Mouse (Mus musculus) spleen, adult 2 months (tissue): ENCODE data around the gene Nrap. TPM values are rescaled to one million over a fixed set of nuclear protein-coding genes. Genes with fewer than 3 reads are reported as not detected.

ENCODE experiments used
- DNase-seq, 2 experiments: peaks; one replicate each; pipeline versions ENCODE4 v3.0.0 to v3.0.0-alpha.2; 2012 to 2021; ENCODE audit warnings: low spot score in 2 of 2, low read depth in 1 of 2
- H3K27ac ChIP-seq: fragments of 200-500 bp; 2 replicates; pipeline ENCODE4 v1.5.1; 2012; ENCODE audit warnings: low read length, inconsistent platforms; ENCODE audit not compliant: insufficient read depth
- H3K27me3 ChIP-seq: fragments of 200-500 bp; 2 replicates; pipeline ENCODE4 v1.6.1; 2012; ENCODE audit warnings: mild to moderate bottlenecking, moderate library complexity, low read length, inconsistent platforms; ENCODE audit not compliant: control insufficient read depth, insufficient read depth
- H3K36me3 ChIP-seq: fragments of 200-500 bp; 2 replicates; pipeline ENCODE4 v1.6.1; 2012; ENCODE audit warnings: mild to moderate bottlenecking, low read length, inconsistent platforms; ENCODE audit not compliant: control insufficient read depth, insufficient read depth
- H3K4me1 ChIP-seq: fragments of 200-500 bp; 2 replicates; pipeline ENCODE4 v1.6.1; 2011; ENCODE audit warnings: inconsistent platforms; ENCODE audit not compliant: control insufficient read depth, insufficient read depth, insufficient read length
- H3K4me3 ChIP-seq: fragments of 200-500 bp; 2 replicates; pipeline ENCODE4 v1.5.1; 2011; ENCODE audit warnings: mild to moderate bottlenecking, inconsistent platforms; ENCODE audit not compliant: insufficient read depth, insufficient read length; ENCODE audit errors: extremely low read depth
- CTCF ChIP-seq: fragments of 200-500 bp; IDR thresholded peaks from 2 replicates; pipeline ENCODE4 v1.5.1; 2011; ENCODE audit warnings: mild to moderate bottlenecking, inconsistent platforms; ENCODE audit not compliant: insufficient read depth, insufficient read length, insufficient replicate concordance; ENCODE audit errors: extremely low read depth
- POLR2A ChIP-seq: fragments of 200-500 bp; IDR thresholded peaks from 2 replicates; pipeline ENCODE4 v1.6.1; 2011; ENCODE audit warnings: low read depth, low read length, inconsistent platforms
- WGBS: fragments of 180-500 bp; shearing (Covaris S2); methylation state at CpG from one replicate; pipeline ENCODE4 v1.1.7; 2018; 5-methylcytosine and 5-hydroxymethylcytosine counted together
- polyA plus RNA-seq: library from polyadenylated mRNA; depleted of rRNA; stranded (reverse); fragments of >200 nt; gene quantifications from 2 replicates; pipeline ENCODE4 v1.2.3, GENCODE M21; 2012

Nrap gene
- polyA plus RNA-seq, 1 experiment: 0.01 TPM

GRCm38 (mm10) chr19:56397663-56398527, 8.1 kb upstream of the Nrap start:
- peaks cover 9% of the 10 kb centered on the region for H3K4me1 ChIP-seq
- no peak for DNase-seq
- 13% methylated on average over 11 of the region's 11 CpGs for WGBS

GRCm38 (mm10) chr19:56396669-56397621, 7.1 kb upstream of the Nrap start, which contains the start of gene Casp7:
Casp7 (plus strand) TSS chr19:56397129.
- no peaks in the 10 kb centered on the region for H3K27me3 ChIP-seq
- TF ChIP-seq CTCF (no peak), POLR2A (peak; percentile 18; the same call in 1 of the 2 replicates)
- peak within 1 kb of the TSS; percentile 71 for H3K27ac ChIP-seq
- peaks cover 9% of the 10 kb centered on the region for H3K4me1 ChIP-seq
- H3K36me3 ChIP-seq: no peaks in the 10 kb centered on the region
- peak within 1 kb of the TSS; percentile 68 for H3K4me3 ChIP-seq
- peak; percentile 35 to 72 for DNase-seq
- under 1% methylated on average over 77 of the region's 78 CpGs for WGBS

More at GRCm38 (mm10) chr19:56397663-56398527, 8.1 kb upstream of the Nrap start:
- Histone ChIP-seq H3K36me3 (no peaks in the 10 kb centered on the region), H3K27ac (peak overlapping the region; percentile 71), H3K27me3 (no peaks in the 10 kb centered on the region), H3K4me3 (peak overlapping the region; percentile 68)
- TF ChIP-seq CTCF: no peak
- no peak for TF ChIP-seq POLR2A

DNA sequence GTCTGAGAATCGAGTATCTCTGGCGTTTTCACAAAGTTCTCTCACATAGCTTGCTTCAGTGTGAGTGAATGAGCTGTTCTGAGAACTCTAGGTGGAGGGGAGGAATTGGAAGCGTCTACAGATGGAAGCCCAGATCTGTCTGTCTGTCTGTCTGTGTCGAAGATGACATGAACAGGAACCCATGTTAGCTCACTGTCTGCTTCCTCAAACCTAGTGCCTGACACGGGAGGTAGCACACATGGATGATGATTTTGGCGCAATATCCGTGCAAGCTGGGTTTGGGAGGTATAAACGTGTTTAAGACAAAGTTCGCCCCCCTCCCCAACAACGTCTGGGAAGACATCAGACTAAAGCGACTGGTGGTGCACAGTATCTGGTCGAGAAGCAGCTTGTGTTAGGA, 6.4 kb upstream of the Nrap start:
- Histone ChIP-seq H3K27ac (no peak overlapping the region), H3K27me3 (no peaks in the 10 kb centered on the region), H3K4me1 (peaks cover 9% of the 10 kb centered on the region), H3K4me3 (peak overlapping the region; percentile 68), H3K36me3 (no peaks in the 10 kb centered on the region)
- TF ChIP-seq CTCF (no peak), POLR2A (no peak)
- DNase-seq: no peak
- WGBS: 16% methylated on average over 12 of the region's 12 CpGs

GRCm38 (mm10) chr19:56395183-56395935, 5.5 kb upstream of the Nrap start:
- no peak overlapping the region for H3K27ac ChIP-seq
- TF ChIP-seq CTCF: no peak
- no peaks in the 10 kb centered on the region for H3K27me3 ChIP-seq
- no peak for DNase-seq
- no peaks in the 10 kb centered on the region for H3K36me3 ChIP-seq
- peaks cover 8% of the 10 kb centered on the region for H3K4me1 ChIP-seq
- WGBS: 91% methylated on average over 16 of the region's 16 CpGs
- H3K4me3 ChIP-seq: no peak overlapping the region

DNA sequence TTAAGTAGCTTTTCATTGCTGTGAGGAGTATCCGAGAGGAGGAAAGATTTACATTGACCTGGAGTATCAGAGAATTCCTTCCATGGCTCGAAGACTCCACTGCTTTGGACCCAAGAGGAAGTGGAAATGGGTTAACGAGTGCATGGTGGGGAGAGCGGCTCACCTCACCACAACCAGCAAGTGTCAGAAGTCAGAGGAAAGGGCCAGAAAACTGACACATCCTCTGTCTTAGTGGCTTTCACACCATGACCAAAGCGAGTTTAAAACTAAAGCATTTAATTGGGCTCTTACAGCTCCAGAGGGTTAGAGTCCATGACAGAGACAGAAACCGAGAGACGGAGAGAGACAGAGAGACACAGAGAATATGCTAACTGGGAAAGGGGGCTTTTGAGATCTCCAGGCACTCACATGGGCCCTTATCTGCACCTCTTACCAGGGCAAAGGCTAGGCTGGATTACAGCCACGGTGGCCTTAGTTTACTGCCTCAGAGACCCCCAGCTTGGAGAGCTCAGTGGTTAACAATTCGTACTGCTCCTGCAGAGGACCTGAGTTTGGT, 3.6 kb upstream of the Nrap start:
- WGBS: 63% methylated on average over 9 of the region's 9 CpGs
- Histone ChIP-seq H3K27me3 (no peaks in the 10 kb centered on the region), H3K36me3 (no peaks in the 10 kb centered on the region), H3K4me3 (no peak overlapping the region), H3K27ac (no peak overlapping the region), H3K4me1 (peaks cover 4% of the 10 kb centered on the region)
- no peak for TF ChIP-seq POLR2A
- TF ChIP-seq CTCF: no peak
- no peak for DNase-seq
